Mouse (Mus musculus): ENCODE results near the gene Olfr1246.
"Not testable (repeated sequence)": the region's sequence is repeated elsewhere in the genome, so short reads cannot be mapped to it uniquely, and the experiment has no call there.

Olfr1246 gene

DNA sequence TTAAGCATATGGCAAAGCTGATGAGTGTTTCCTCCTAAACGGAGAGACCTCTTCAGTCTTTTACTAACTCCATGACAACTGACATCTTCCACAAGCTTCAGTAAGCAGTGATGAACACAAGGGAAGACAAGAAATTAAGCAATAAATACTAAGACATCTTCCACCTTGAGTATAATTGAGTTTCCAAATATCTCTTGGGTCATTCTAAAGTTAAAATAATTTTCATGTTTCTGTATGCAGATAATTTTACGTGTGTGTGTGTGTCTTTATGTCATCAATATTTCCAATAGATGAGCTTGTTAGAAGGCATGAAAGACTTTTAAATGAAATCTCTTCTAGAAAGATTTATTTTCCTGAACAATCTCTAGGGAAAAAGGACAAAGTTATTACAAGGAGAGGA lies at the start of gene Olfr1246:
Olfr1246 (minus strand) TSS at position 101 of the 400 bp plus-strand sequence.
- DNase-seq (ENCODE audit: low spot score) = no peak

DNA sequence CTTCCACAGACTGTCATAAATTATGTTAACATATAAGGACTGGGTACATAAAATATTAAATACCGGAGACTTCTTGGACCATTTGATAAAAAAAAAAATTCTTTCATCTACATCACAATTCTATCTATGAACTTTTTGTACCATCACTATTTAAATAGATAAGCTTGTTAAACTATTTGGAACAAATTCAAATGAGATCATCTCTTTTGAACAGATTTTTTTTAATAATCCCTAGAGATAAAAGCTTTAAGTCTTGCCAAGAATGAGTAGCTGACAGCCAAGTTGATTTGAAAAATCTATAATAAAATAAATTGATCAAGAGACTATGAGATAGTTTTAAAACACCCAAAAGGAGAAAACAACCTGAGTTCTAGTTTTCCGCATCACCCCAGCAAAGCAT lies 41.9 kb upstream of the Olfr1246 start, which contains the start of gene Olfr1249:
Olfr1249 (minus strand) TSS at position 101 of the 400 bp plus-strand sequence.
- no peak for DNase-seq (ENCODE audit: low spot score)

DNA sequence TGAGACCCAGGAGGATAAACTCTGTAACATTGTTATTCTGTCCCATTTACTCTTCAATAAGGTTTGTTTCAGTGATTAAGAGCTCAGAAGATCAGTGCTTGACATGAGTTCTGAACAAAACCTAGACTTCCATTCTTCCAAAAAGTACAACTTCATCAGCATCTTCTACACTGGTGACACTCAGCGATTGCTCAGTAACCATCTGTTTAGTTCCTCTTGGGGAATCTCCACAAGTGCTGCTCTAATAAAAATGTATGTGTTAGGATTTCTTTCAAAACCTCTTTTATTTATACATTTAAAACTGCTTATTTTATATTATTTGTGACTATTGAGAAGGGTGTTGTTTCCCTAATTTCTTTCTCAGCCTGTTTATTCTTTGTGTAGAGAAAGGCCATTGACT lies 25.2 kb upstream of the Olfr1246 start, which contains the start of gene Olfr1248:
Olfr1248 (minus strand) TSS at position 101 of the 400 bp plus-strand sequence.
- not testable (repeated sequence) for DNase-seq (ENCODE audit: low spot score)

DNA sequence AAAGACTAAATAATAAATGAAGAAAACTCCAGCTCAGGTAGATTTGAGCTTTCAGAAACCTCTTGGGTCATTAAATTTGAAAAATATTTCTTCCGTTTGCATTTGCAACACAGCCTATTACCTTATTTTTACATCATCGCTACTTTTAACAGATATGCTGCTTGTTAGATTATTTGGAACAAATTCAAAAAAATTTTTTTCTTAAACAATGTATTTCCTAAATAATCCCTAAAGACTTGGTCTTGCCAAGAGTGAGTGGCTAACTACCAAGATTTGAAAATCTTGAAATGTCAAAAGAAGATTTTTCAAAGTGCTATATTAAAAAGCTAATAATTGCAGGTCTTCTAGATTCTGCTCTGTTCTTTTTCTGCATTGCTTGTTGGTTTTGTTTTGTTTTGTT lies 21.1 kb upstream of the Olfr1246 start, which contains the start of gene Olfr1247:
Olfr1247 (minus strand) TSS at position 101 of the 400 bp plus-strand sequence.
- DNase-seq (ENCODE audit: low spot score) = no peak

DNA sequence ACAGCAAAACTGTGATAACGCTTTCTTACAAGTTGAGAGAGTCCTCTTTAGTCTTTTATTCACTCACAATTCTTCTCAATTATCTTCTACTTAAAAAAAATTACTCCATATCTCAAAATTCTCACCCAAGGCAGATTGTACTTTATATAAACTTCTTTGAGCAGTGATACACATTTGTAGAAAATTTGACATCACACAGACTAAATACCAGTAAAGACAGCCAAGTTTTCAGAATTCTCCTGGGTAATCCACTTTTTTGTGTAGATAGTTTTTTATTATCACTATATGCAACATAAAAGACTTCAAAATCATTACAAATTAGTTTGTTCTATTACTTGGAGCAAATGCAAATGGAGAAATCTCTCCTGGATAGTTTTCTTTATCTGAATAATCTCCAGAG lies 14.6 kb downstream of the Olfr1246 start, which contains the start of gene Olfr1245:
Olfr1245 (minus strand) TSS at position 101 of the 400 bp plus-strand sequence.
- DNase-seq (ENCODE audit: low spot score) = no peak

DNA sequence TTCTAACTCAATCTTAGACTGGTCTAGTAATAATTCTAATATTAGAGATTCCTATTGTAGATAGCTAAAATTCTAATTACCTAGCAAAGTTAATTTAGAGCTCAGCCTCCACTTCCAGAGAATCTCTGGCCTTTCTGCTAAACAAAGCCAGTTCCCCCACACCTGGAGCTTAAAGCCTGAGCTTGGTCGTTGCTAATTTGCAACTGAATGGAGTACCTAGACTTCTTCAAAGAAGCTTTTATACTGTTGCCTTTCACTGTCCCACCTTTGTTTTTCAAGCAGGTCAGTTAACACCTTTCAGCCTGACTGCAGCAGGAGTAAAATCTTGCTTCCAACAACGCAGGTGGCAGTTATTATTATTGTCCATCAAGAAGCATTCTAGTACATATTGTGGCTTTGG lies 30.3 kb downstream of the Olfr1246 start:
- not testable (repeated sequence) for DNase-seq (ENCODE audit: low spot score)

DNA sequence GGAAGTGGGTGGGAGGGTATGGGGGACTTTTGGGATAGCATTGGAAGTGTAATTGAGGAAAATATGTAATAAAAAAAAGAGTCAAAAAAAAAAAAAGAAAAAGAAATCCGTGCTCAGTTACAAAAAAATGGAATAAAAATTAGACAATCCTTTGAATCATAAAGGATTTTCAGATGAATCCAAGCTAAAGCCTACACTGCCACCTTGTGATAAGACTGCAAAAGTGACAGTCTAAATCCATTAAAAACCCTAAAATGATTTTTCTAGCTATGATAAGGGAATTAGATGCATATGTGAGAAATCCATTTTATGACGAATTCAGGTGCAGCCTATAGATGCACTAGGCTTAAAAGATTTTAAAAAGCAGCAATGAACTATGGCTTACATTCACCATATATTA lies 48.4 kb downstream of the Olfr1246 start:
- no peak for DNase-seq (ENCODE audit: low spot score)

DNA sequence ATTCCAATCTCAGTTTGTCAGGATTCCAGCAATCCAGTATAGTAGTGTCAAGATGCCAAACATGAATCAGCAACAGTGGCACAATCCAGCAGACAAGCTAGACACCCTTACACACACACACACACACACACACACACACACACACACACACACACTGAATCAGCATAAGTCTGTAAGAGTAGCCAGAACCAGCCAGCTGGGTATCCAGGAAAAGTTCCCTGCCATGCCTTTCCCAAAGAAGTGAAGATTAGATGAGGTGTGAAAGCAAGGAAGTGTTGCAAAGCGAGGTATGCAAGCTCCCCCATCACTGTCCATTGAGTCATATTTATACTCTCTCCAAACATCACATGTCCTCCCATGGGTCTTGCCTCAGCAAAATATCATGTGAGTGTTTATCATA lies 53.0 kb downstream of the Olfr1246 start:
- no peak for DNase-seq (ENCODE audit: low spot score)

All from ovary, postnatal 36 days (tissue).